Mouse (Mus musculus): ENCODE results near the gene Hyal3.

Gene Hyal3

DNA sequence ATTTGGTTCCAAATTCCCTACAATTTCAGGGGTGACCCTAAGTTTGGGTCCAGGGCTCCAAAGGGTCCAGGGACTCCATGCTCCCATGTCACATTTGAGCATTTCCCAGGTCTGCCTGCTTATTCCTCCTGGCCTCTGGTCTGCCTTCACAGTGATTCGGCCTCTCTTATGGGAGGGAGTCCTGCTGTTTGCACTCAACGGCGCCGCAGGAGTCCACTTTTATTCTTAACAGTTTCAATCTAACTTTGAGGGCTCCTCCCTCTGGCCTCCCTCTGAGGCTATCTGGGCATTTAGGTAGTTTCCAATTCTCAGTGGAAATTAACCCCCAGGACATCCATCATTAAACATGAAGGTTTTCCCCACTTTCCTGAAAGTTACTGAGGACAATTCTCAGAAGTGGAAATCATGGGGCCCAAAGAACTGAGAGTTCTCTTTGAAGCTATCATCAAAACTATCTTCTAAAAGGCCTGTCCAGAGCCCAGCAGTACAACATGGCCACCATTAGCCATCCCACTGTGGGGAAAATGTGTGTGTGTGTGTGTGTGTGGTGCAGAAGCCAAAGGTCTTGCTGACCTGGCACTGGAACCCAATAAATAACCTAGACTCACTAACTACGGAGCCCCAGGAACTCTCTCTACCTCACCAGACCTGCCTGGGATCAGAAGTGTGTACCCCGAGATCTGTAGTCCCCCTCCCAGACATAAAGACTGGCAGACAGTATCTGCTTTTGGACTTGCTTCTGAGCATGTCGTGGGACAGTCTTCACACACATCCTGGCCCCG lies 13.9 kb downstream of the Hyal3 start:
- DNase-seq (ENCODE audit: low read depth), result no peak

DNA sequence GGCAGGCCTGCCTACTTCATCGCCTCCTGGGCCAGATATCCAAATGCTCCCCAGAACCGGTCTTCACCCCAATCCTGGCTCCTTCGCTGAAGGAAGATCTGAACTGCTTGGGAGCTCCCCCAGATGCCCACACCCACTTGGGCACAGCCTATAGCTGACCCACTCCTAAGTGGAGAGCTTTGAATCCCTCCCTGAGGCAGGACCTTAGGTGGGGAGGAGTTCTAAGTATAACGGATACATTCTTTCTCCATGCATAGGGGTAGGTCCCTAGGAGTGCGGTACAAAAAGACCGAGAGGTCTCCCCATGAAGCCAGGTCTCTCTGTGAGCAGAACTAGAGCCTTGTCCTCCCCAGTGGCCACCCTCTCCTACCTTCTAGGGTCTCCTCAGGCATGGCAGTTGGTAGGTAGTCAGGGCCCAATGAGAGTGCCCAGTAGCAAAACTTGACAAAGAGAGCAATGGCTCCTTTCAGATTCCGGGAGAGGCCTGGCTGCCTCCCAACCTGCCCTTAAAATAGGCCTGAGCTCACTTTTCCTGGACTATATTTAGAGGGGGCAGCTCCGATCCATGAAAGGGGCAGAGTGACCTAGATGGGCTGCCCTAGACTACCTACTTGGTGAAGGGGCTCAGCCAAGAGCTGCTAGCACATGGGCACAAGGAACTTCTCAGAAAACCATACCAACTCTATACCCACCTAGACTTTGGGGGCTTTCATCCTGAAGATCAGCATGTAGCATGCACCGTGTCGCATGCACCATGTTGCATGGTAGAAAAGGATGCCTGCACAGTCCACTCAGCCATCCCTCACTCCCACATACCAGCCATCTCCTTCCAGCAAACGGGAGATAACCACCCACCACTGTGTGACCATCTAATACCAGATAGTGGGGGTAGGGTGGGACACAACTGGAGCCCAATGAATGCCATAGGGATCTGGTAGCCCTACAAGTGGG lies 16.3 kb downstream of the Hyal3 start:
- DNase-seq (ENCODE audit: low read depth), result no peak

DNA sequence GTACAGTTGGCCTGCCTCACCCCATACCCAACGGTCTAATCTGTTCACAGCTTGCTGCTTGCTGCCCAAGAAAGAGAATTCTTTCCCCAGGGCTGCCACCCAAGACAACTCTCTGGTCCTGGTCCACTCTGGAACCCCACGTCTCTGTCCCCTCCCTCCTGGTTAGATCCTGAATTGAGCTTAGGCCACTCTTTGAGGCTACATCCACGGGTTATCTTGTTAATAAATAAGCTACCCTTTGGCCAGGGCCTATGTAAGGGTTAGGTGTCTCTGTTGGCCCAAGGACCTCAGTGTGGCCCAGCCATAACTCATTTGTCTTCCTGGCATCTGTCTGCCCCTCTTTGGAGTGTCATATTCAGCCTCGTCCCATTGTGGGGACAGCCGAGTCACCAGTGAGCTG lies 17.8 kb downstream of the Hyal3 start:
- DNase-seq (ENCODE audit: low read depth), result no peak

DNA sequence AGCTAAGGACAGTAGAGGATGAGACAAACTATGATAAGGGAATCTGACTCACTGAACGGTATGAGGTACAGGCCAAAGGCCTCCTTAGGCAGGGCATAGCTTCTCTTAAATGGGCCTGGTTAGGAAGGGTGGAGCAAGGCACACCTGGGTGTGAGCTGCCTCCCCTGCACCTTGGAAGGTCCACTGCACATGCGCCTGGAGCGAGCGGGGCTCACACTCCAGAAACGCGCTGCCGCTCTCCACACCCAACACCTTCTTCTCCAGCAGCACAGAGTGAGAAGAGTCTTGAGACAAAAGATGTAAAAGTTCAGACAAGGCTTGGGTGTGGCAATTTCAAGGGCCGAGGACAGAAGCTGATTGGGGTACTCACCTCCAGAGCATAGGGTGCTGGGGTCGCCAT lies 18.8 kb downstream of the Hyal3 start:
- no peak for DNase-seq (ENCODE audit: low read depth)

- no peak for DNase-seq (ENCODE audit: low read depth)
Observed at GRCm38 (mm10) chr9:107599842-107600241, 19.2 kb downstream of the Hyal3 start.

GRCm38 (mm10) chr9:107600745-107601144 lies 20.1 kb downstream of the Hyal3 start:
- DNase-seq (ENCODE audit: low read depth), result no peak

DNA sequence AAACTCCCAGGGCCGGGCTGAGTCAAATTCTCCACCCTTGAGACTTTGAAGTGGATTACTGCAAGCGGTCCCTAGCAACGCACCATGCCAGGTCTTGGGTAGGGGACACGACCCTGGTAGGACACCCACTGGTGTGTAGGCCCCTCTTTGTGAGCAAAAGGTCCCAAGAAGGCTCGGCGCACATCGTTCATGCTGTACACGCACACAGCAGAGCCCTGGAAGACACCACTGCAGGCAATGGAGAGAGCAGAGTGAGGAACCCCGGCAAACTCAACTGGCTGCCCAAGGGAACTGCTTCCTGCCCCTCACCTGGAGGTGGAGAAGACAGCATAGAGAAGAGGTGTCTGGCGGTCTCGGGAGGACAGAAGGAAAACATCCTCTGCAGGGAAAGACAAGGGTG lies 20.7 kb downstream of the Hyal3 start:
- DNase-seq (ENCODE audit: low read depth), result no peak

- peak; percentile 93 for DNase-seq (ENCODE audit: low read depth)
Observed at GRCm38 (mm10) chr9:107602068-107602648, 21.5 kb downstream of the Hyal3 start.

DNA sequence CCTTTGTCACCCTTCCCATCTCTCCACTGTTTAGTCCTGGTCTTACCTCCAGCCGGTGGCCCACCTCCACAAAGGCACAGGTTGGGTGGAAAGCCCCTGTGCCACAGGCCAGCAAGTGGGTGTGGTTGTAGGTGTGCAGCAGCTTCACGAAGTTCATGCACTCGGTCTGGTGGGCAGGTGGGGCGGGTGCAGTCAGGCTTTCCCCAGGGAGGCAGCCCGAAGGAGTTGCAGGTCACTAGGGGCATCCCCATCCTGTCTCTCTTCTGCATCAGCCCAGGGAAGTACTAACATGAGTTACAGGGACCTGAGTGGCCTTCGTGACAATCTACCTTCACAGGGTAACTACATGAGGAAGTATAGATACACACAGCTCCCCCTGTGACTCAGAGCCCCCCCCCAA lies 22.6 kb downstream of the Hyal3 start:
- no peak for DNase-seq (ENCODE audit: low read depth)

DNA sequence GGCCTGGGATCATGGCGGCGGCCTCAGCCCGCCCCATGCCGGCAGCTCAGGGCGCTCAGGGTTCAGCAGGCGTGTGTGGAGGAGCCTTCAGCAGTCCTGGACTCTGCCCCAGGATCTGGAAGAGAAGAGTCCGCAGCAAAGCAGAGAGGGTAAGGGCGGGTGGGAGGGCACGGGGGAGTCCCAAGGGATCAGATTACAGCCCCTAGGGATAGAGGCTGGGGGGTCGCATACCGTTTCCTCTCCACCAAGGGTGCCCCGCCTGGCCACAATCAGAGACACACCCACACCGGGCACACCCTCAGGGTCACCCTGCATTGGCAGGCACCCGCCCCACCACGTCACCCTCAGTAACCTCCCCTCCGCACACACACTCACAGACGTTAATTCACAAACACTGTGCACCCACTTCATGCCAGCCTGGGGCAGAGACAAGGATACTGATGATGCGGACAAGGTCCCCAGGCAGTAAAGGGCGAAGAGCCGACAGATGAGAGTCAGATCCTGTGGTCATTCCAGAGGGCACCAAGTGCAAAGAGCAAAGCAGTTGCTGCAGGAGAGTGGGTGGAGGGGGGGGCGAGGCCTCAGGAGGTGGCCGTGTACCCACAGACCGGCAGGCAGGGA lies 24.5 kb downstream of the Hyal3 start:
- DNase-seq (ENCODE audit: low read depth), result no peak

DNA sequence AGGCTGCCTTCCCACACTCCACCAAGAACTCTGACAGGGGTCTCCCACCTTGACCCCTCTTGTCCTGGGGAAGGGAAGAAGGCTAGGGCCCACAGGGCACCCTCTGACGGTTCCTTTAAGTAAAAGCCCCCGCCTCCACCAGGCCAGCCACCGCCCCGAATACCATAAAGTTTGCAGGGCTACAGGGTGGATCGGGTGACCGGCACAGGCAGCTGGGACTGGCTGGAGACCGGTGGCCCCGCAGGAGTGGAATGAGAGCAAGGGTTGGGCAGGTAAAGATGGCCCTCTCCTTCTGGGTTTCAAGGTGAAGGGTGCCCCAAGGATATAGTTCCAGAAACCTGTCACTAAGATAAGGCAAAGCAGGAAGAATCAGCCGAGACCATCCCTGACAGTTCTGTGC lies 26.0 kb downstream of the Hyal3 start:
- DNase-seq (ENCODE audit: low read depth), result no peak

DNA sequence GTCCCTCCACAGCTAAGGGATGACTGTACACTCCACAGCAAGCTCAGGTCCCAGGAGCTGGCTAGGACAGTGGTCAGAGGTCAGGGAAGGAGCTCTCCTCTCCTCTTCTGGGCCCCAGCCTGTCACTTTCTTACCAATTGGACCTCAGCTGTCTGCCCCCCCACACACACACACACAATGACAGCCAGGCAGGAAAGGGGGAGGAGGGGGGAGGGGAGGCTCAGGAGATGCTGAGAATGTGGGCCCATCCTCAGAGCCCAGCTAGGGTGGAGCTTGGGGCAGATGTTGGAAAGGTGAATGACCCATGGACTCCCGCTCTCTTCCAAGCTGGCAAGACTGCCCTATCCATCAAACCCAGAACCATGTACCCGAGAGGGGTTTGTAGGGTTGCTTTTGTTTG lies 26.4 kb downstream of the Hyal3 start:
- no peak for DNase-seq (ENCODE audit: low read depth)

DNA sequence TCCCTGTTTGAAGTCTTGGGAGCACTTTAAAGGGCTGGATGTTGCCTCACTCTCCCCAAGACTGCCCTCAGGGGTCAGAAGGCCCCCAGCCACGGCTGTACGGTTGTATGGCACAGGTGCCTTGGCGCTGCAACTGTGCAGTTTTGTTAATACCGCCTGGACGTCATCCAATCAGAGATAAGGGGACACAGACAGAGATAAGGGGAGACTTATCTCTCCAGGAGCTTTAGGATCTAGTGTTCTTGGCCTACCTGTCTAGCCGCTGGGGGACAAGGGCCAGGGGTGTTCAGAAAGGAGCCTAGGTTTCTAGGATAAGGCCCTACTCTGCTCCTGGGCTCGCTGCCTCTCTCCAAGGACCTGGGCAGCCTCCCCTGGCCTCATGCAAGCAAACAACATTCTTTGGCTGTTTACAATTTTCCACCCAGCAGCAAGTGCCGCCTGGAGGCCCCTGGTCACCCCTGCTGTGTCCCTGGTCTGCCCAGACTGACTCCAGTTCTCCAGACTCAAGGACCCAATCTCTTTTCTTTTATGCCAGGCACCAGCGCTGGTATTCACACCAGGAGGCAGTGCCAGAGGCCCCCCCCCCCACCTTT lies 27.1 kb downstream of the Hyal3 start:
- DNase-seq (ENCODE audit: low read depth), result no peak

DNA sequence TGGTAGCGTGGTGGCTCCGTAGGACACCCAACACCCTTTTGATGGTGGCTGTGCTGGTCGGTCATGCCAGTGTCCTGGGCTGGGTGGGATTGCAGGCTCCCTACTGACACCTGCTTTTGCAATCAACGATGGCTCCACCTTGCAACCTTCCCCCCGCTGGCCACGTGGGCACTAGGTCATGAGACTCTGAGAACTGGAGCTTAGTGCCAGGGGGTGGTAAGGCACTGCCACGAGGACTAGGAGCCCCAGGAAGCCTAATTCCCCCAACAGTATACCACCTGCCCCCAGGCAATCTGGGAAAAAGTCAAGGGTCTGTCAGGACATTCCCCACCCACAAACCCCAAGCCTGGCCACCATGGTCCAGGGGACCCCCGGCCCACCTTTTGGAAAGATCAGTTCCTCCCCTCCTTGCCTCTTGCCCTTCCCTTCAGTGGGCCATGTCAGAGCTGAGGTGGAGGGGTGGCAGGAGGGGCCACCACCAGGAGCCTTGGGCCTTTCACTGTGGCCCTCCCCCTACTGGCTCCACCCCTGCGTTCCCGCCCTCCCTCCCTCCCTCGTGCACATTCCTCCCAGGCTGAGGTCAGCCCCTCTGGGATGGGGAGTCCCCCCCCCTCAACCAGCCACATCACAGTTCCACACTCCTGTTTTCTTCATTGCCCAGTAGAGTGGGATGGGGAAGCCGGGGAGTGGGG lies 28.3 kb downstream of the Hyal3 start, which contains the start of gene Sema3b:
Sema3b (minus strand) TSS at position 489 of the 692 bp plus-strand sequence.
- no peak for DNase-seq (ENCODE audit: low read depth)

- DNase-seq (ENCODE audit: low read depth), result peak; percentile 34
Observed at GRCm38 (mm10) chr9:107609433-107609830, 28.8 kb downstream of the Hyal3 start.

- peak; percentile 25 for DNase-seq (ENCODE audit: low read depth)
Observed at GRCm38 (mm10) chr9:107611456-107612190, 31.0 kb downstream of the Hyal3 start.

- peak; percentile 97 for DNase-seq (ENCODE audit: low read depth)
Observed at GRCm38 (mm10) chr9:107612191-107612944, 31.8 kb downstream of the Hyal3 start.

- DNase-seq (ENCODE audit: low read depth), result no peak
Observed at GRCm38 (mm10) chr9:107612945-107613569, 32.4 kb downstream of the Hyal3 start.

DNA sequence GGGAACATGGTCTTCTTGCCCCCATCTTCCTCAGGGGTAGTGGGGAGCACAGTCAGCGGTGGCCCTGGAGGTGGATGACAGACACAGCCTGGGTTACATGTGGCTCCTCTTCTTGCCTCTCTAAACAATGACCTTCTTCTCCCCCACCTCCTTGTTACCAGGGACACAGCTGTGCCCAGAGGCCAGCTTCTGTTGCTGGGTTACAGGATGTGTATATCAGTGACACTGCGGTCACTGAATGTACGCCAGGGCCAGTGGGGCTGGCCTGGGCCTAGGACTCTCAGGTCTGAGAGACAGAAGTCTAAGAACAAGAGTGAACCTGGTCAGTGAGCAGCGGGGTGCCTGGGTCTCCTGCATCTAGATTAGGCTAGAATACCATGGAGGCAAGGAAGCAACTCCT lies 34.4 kb downstream of the Hyal3 start:
- peak; percentile 9 for DNase-seq (ENCODE audit: low read depth)

Measured in induced T-regulatory cell, adult 2 months (primary cell).